Mouse (Mus musculus) cerebellum, postnatal 10 days (tissue): ENCODE measurements around the gene Atp1a4.
"Not testable (repeated sequence)": the region's sequence is repeated elsewhere in the genome, so short reads cannot be mapped to it uniquely, and the experiment has no call there.

Source experiments
- DNase-seq, 2 experiments: peaks; one replicate each; pipeline ENCODE4 v3.0.0; 2021; ENCODE audit warnings: mixed read lengths in 2 of 2

The Atp1a4 gene

DNA sequence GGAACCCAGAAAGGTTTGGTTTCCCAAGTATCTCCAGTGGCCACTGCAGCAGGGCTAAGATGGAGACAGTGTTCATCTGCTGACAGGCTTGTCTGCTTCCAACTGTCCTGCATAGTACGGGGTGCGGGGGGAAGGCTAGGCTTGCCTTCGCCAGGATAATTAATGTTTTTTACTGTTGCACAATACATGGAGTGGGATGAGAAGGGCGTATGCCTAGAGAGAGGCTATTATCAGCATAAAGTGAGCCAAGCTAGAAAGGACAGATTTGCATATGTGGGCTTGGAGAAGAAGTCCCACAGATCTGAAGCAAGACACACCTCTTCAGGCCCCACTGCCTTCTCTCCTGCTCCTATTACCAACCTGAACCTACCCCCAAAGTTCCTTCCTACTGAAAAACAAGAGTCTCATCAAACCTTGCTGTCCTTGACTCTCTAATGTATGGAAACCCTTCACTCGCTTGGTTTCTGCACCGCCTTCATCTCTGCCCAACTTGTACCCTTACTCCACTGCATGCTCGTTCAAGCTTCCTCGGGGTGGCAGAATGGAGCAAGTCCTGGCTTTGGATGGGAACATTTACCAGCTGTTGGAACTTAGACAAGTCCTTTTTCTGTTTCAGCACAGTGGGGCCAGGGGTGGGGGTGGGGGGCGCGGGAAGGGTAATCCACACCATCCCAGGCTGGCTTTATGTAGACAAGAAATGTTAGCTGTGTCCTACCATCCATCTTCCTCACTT lies 23.5 kb upstream of the Atp1a4 start:
- no peak for DNase-seq

DNA sequence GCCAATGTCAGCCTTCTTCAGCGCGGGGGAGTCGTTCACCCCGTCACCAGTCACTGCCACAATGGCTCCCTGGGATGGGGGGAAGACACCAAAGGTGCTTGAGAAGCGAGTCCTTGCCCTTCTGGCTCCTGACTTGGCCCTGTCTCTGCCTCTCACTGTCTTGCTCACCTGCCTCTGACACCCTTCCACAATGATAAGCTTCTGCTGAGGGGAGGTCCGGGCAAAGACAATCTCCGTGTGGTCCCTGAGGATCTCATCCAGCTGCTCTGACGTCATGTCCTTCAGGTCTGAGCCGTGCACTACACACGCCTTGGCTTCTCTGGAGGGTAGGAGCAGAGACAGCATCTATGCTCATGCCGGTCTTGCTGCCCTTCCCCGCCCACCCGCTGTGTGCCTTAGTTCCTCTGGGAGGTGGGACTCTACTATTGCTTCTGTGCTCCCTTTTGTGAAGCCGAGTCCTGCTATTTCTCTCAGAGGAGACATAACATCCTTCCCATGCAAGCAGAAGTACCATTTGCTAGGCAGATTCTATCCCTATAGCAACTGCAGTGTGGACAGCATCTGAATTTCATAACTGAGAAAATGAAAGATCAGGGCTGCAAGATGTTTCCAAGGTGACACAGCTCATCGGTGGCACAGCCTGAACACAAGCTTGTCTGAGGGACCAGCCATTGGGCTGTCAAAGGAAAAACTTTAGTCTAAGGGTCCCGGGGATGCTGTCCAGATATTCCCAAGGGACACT lies 21.7 kb upstream of the Atp1a4 start:
- no peak for DNase-seq

DNA sequence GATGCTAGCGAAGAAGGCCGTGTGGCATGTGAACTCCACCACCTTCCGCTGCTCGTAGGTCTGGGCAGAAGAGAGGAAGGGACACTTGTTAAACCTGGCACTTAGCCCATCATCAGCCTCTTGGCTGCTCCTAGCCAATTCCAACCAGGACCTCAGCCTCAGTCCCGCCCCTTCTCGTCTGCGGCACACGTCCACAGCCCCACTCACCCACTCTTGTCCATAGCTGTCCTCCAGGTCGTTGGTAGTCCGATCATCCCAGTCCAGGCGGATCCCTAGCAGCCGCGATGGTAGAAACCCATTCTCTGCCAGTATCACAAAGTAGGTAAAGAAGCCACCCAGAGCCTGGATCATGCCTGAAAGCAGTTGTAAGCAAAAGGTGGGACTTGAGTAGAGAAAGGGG lies 20.1 kb upstream of the Atp1a4 start:
- no peak for DNase-seq

DNA sequence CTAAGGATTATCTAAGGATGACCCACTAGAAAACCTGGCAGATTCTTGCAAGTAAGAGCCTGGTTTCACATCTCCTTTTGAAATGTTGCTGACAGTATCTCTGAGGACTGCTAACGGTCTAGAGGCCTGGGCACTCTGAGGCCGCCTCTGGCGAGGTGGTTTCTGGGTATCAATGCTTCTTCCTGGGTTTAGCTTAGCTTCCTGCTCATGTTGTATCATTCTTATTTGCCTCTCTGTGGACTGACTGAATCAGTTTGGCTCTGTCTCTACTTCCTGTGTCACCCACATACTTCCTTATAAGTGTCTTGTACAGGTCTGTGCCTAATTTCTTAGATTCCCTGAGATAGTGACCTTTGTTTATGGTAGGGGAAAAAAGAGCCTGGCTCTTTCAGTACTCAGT lies 19.0 kb upstream of the Atp1a4 start:
- DNase-seq = no peak

DNA sequence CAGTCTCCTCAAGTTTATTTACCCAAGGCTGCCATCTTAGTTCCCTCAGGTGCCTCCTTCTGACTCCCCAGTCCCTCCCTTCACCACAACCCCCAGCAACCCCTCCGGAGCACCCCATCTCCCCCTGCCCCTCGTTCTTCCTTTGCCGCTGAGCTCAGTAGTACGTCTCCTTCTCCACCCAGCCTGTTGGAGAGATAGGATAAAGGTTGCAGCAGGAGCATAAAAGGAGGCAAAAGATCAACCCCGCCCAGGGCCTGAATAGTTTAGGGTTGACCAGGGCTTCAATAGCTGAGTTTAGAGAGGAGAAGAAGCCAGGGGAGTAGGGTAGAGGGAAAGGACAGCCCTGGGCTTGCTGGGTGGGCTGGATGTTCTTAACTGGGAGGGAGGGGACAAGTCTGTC lies 16.3 kb upstream of the Atp1a4 start:
- no peak for DNase-seq

GRCm38 (mm10) chr1:172274116-172274515 lies 15.9 kb upstream of the Atp1a4 start:
- peak; percentile 46 to 47 for DNase-seq

DNA sequence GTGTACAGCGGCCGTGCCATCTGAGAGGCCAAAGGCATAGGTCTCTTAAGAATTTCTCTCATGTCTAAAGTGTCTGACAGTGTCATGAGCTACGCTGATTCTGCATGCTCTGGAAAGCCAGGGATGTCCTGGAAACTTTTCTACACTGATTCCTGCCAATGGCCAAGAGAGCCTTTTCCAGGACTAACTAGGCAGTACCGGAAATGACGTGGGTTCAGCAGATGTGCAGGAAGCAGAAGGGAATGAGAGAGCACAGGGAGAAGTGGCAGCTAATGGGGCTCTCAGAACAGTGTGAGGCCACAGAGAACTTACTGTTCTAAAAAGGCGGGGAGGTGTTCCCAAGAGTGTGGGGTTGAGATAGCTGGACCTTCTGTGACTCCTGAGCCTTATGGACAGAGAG lies 15.2 kb upstream of the Atp1a4 start:
- no peak for DNase-seq

DNA sequence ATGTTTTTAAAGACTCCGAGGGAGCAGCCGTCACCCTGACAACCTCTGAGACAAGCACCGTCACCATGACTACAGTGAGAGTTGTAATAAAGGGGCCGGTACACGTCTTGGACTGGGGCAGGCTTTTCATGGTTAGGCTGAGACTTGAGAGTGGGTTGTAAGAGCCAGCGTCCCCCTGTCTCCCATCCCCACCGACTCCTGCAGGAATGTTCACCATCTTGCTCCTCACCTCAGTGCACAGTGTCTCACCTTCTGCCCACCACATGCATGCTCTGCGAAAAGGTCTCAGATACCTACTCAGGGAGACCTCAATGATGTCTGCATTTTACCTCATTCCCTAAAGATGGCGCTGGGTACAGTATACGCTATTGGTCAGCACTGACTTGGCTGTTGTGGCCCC lies 13.6 kb upstream of the Atp1a4 start:
- DNase-seq = no peak

DNA sequence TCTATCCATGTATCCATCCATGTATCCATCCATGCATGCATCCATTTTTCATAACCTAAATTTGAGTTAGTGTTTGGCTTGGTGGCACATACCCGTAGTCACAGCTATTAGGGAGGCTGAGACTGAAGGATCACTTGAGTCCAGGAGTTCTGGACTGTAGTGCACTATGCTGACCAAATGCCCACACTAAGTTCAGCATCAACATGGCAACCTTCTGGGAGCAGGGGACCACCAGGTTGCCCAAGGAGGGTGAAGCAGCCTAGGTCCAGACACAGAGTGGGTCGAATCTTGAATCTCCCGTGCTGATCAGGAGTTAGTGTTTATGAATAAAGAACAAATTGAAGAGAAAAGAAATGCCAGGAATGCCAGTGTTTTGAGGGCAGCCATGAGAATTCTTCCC lies 13.0 kb upstream of the Atp1a4 start:
- no peak for DNase-seq

- no peak for DNase-seq
Observed at GRCm38 (mm10) chr1:172261477-172262078, 3.4 kb upstream of the Atp1a4 start, which contains the start of gene Igsf8. TSS of gene Igsf8 (plus strand) at chr1:172261641.

DNA sequence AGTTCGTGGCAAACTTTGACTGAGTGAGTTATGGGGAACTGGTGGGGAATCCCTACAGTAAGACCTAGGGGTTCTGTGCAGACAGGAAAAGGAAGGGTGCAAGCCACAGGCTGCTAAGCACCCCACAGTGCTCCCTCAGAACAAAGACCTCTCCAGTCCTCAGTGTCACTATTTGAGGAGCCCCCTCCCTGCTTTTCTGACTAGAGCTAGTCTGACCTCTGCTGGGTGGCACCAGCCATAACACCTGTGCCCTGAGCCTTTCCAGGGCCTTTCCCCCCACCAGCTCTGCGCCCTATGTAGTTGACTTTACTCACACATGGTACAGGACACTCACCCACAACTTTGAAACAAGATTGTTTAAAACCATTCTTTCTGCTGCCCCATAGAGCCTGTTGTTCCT lies 10.5 kb downstream of the Atp1a4 start:
- DNase-seq = peak; percentile 61 to 62

- DNase-seq = no peak
Observed at GRCm38 (mm10) chr1:172247216-172247615, 11.0 kb downstream of the Atp1a4 start.

- DNase-seq = not testable (repeated sequence)
Observed at GRCm38 (mm10) chr1:172244645-172245044, 13.6 kb downstream of the Atp1a4 start.

GRCm38 (mm10) chr1:172243547-172244205 lies 14.5 kb downstream of the Atp1a4 start:
- peak; percentile 59 to 62 for DNase-seq

DNA sequence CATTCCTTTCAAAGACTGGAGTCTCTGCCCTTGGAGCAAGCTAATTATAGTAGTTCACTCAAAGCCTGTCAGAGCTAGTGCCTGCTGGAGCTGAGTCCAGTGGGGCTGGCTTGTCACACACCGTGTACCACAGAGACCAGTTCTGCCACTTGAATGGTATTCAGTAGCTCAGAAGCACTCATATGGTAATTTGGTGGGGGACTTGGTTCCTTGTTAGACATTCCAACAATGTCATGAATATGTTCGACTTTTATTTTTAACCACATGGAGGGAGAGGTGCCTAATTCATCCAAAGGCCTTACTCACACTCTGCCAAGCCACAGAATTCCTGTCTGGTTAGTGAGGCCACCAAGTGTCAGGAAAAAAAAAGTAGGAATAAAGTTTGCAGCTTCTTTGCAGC lies 15.8 kb downstream of the Atp1a4 start:
- DNase-seq = no peak

GRCm38 (mm10) chr1:172240945-172241708 lies 17.1 kb downstream of the Atp1a4 start:
- DNase-seq = no peak

- DNase-seq = no peak
Observed at GRCm38 (mm10) chr1:172229215-172229614, 29.0 kb downstream of the Atp1a4 start.

- DNase-seq = peak; percentile 82 to 84
Observed at GRCm38 (mm10) chr1:172228209-172228608, 30.0 kb downstream of the Atp1a4 start.

GRCm38 (mm10) chr1:172221297-172222063 lies 36.7 kb downstream of the Atp1a4 start:
- DNase-seq = no peak

DNA sequence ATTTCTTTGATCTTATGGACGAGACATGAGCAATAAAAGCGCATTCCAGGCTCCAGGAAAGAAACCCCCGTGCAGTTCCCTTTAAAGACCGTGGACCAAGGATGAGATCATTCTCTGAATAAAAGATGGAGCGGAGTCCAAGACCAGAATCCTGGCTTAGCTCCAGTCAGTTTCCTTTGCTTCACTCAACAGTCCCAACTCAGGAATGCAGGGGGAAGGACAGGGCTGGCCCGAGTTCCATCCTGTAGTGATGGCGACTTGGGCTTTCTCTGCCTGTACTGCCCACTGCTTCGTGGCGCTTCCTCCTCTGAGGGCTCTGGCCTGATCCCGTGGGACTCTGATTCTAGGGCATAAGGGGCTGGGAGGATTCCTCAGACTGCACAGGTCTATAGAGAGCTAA lies 37.8 kb downstream of the Atp1a4 start:
- DNase-seq = peak; percentile 52 to 73
